Mouse (Mus musculus) kidney, adult 18-20 months (tissue): Measurements from ENCODE around the gene Ppp2r3a.

Experiments
- DNase-seq: peaks from one replicate; pipeline ENCODE4 v3.0.0; 2021

Ppp2r3a gene

DNA sequence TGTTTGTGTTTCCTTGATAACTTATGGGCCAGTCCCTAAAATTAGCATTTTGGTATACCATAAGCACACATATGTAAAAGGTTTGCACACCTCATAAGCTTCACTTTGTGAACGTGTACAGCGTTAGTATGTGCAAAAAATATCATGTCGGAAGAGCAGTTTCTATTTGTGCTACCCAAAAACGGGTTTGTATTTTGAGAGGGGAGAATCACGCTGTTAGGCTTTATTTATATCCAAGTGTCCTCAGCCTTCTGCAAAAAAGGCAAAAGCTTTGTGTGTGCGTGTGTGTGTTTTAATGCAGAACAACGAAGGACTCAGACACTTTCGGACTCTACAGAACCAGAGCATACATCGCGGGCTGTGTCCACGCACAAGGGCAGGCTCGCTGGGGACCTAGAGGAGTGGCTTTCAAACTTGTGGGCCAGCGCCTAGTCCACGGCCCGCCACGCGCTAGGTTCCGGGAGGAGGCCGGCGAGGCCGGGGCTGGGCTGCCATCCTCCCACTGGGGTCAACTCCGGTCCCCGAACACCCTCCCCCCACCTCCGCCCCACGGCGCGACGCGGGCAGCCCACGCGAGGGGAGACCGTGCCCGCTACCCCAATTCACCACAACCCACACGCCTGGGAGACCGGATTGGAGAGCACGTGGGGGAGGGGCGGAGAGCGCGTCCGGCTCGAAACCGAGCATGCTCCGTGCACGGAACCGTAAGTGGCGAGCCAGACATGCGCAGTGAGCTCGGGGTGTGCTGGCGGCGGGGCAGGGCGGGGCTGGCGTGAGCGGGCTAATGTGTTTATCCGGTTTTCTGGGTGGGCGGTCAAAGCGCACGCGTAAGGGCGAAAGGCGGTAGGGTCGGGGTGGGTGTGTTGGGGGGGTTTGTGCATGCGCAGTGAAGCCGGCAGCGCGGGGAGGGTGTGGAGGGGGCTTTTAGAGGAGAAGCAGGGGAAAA lies 178.3 kb downstream of the Ppp2r3a start:
- peak; percentile 99 for DNase-seq

DNA sequence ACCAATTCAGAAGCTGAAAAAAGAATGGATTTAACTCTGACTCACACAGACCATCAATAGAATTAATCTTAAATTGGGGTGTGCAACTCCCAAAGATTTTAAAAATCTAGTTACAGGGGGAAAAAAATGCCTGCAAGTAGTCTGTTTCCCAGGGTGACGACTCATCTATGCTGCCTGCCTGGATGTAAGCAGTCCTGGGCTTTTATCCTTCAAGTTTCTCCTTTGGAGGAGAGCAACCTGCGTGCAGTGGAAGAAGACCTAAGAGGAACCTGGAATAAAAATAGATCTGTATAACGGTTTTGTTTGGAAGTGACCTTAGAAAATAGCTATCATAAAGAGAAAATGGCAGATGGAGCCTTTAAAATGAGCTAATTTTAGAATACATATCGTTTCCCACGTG lies 179.1 kb downstream of the Ppp2r3a start:
- DNase-seq, result no peak

DNA sequence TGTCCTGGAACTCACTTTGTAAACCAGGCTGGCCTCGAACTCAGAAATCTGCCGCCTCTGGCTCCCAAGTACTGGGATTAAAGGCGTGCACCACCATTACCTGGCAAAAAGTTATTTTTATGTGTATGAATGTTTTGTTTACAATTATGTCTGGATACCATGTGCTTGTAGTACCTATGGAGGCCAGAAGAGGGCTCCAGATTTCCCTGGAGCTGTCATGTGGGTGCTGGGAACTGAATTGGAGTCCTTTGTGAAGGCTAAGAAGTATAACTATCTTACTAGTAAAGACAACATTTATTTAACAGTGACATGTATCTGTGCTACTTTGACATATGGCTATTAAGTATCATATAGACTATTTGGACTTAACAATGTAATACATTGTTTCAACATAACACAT lies 181.8 kb downstream of the Ppp2r3a start:
- DNase-seq, result no peak

DNA sequence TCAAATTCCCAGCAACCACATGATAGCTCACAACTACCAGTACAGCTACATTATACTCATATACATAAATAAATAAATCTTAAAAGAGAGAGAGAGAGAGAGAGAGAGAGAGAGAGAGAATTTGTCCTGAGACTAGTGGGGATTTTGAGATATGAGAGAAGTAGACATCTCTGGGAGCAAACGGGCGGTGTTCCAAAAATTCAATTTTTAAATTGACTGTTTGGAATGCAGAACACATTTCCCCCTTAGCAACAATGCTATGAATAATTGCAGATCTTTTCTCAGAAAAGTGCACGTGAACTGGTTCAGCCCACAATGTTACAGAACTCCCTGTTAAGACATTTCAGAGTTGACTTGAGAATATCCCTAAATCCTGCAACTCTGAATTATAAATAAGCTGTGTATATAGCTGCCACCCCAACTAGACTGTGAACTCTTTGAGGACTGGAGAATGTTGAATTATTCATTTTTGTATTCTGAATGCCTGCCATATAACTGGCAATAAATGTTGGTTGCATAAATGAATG lies 186.5 kb downstream of the Ppp2r3a start:
- DNase-seq, result no peak

DNA sequence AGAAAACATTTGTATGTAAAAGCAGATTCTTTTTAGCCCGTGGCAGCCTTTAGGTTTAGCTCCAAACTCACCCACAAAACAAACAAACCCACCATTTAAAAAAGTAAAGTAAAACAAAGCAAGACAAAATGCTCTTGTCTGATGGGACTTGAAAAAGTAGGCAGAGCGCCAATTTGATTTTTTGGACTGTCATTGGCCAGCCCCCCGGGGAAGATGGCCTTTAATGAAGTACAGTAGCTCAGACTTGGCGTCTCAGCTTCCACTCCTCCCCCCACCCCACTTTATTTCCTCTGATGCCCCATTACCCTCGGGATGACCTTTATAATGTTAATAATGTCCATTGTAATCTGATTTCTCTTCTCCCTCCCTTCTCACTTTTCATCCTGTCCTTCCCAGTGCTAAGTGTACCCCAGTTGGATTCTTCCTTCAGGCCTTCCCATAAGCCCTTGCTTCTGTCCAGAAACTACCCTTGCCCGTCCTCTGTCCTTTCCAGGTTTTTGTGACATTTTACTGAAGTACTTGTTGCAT lies 189.3 kb downstream of the Ppp2r3a start:
- DNase-seq, result no peak

DNA sequence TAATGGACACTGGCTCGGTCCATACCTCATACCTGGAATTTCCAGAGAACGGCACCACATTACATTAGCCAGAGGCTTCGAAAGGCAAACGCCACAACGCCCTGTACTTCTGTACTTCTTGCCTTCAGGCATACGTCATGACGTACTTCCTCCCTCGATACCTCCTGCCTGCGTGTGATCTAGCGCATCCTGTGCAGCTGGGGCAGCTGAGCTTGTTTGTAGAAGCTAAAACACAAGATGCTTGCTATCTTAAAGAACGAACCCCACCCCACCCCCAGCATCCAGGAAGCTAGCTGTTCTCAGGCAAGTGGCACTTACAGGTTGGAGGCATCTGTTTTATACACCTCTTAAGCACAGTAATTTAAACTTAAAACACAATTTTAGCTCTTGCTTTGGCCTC lies 190.6 kb downstream of the Ppp2r3a start:
- no peak for DNase-seq

DNA sequence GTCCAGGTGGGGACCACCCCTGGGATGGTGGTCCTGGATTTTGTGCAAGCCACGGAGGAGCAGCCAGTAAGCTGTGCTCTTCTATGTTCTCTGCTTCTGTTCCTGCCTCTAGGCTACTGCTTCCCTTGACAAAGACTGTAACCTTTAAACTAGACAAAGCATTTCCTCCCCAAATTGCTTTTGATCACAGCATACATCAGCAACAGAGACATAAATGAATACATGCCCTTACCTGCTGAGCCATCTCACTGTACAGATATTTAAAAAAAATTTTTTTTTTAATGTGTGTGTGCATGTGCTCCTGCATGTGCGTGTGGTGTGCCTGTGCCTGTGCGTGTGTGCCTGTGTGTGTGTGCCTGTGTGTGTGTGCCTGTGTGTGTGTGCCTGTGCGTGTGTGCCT lies 194.4 kb downstream of the Ppp2r3a start:
- DNase-seq, result no peak
